Mouse (Mus musculus) thymus, postnatal 25 days (tissue): Measurements from ENCODE around the gene Cel.
A peak's percentile ranks its signal among the peaks of the same experiment; 100 is the strongest.

ENCODE experiments used
- DNase-seq: peaks from one replicate; pipeline ENCODE4 v3.0.0; 2022

Gene Cel

GRCm38 (mm10) chr2:28585043-28585571 is 21.9 kb upstream of the Cel start:
- peak; percentile 84 for DNase-seq

GRCm38 (mm10) chr2:28583651-28584050 is 20.4 kb upstream of the Cel start, which contains the start of gene Gtf3c5:
Gene Gtf3c5, minus strand, starts transcription at chr2:28583751.
- DNase-seq = no peak

GRCm38 (mm10) chr2:28582647-28583353 is 19.6 kb upstream of the Cel start:
- DNase-seq = peak; percentile 91

GRCm38 (mm10) chr2:28578003-28578402 is 14.8 kb upstream of the Cel start:
- DNase-seq = peak; percentile 30

- DNase-seq = no peak
Observed at GRCm38 (mm10) chr2:28576815-28577214, 13.6 kb upstream of the Cel start.

- no peak for DNase-seq
Observed at GRCm38 (mm10) chr2:28575341-28575740, 12.1 kb upstream of the Cel start.

- DNase-seq = no peak
Observed at GRCm38 (mm10) chr2:28569903-28570302, 6.7 kb upstream of the Cel start.

GRCm38 (mm10) chr2:28566545-28566944 is 3.3 kb upstream of the Cel start:
- DNase-seq = no peak

- no peak for DNase-seq
Observed at GRCm38 (mm10) chr2:28564380-28564779, 1.2 kb upstream of the Cel start.

GRCm38 (mm10) chr2:28563830-28564229 is 627 bp upstream of the Cel start:
- DNase-seq = no peak

- no peak for DNase-seq
Observed at GRCm38 (mm10) chr2:28557452-28557851, 5.8 kb downstream of the Cel start.

- no peak for DNase-seq
Observed at GRCm38 (mm10) chr2:28552301-28552700, 10.9 kb downstream of the Cel start.

- no peak for DNase-seq
Observed at GRCm38 (mm10) chr2:28549157-28549556, 14.0 kb downstream of the Cel start.

- DNase-seq = peak; percentile 86
Observed at GRCm38 (mm10) chr2:28547237-28548172, 15.7 kb downstream of the Cel start.

GRCm38 (mm10) chr2:28546560-28546959 is 16.6 kb downstream of the Cel start:
- no peak for DNase-seq

GRCm38 (mm10) chr2:28545976-28546375 is 17.2 kb downstream of the Cel start:
- DNase-seq = no peak

GRCm38 (mm10) chr2:28543894-28544293 is 19.3 kb downstream of the Cel start:
- no peak for DNase-seq

GRCm38 (mm10) chr2:28540587-28541227 is 22.5 kb downstream of the Cel start:
- DNase-seq = no peak

GRCm38 (mm10) chr2:28539949-28540348 is 23.3 kb downstream of the Cel start:
- DNase-seq = peak; percentile 53

- DNase-seq = peak; percentile 22
Observed at GRCm38 (mm10) chr2:28539206-28539605, 24.0 kb downstream of the Cel start.

- DNase-seq = no peak
Observed at GRCm38 (mm10) chr2:28538817-28539128, 24.4 kb downstream of the Cel start.

GRCm38 (mm10) chr2:28537995-28538816 is 25.0 kb downstream of the Cel start:
- peak; percentile 21 for DNase-seq

- DNase-seq = no peak
Observed at GRCm38 (mm10) chr2:28537634-28537920, 25.6 kb downstream of the Cel start.
